Mouse (Mus musculus) embryonic fibroblast, embryonic 13.5 days (primary cell): Measurements from ENCODE around the gene Furin. TPM values are rescaled to one million over a fixed set of nuclear protein-coding genes. Genes with fewer than 3 reads are reported as not detected.

ENCODE experiments used
- H3K27ac ChIP-seq: 2 replicates; pipeline ENCODE4 v1.5.1; 2012; ENCODE audit warnings: low read length, control low read depth, inconsistent platforms; ENCODE audit not compliant: insufficient read depth
- H3K4me1 ChIP-seq: 2 replicates; pipeline ENCODE4 v1.6.1; 2011; ENCODE audit warnings: low read length; ENCODE audit not compliant: control insufficient read depth, insufficient read depth
- H3K4me3 ChIP-seq: 2 replicates; pipeline ENCODE4 v1.5.1; 2011; ENCODE audit warnings: mild to moderate bottlenecking, control low read depth, low read length; ENCODE audit not compliant: insufficient read depth
- CTCF ChIP-seq: IDR thresholded peaks from 2 replicates; pipeline ENCODE4 v1.5.1; 2011; ENCODE audit warnings: mild to moderate bottlenecking, control low read depth, low read length, moderate library complexity, borderline replicate concordance; ENCODE audit not compliant: insufficient read depth
- POLR2A ChIP-seq: IDR thresholded peaks from 2 replicates; pipeline ENCODE4 v1.6.1; 2011; ENCODE audit warnings: low read depth, mild to moderate bottlenecking, control low read depth, low read length, moderate library complexity
- polyA plus RNA-seq: library from polyadenylated mRNA; stranded (reverse); fragments of >200 nt; gene quantifications from 2 replicates; pipeline ENCODE4 v1.2.4, GENCODE M21; 2011; ENCODE audit warnings: low read depth; ENCODE audit not compliant: missing spikeins, insufficient read length

The Furin gene
- polyA plus RNA-seq, 1 experiment, result 71.5 TPM

GRCm38 (mm10) chr7:80394600-80394999 is 10.6 kb downstream of the Furin start:
- Histone ChIP-seq H3K4me1 (no peaks in the 10 kb centered on the region), H3K27ac (no peak overlapping the region), H3K4me3 (no peak overlapping the region)
- TF ChIP-seq POLR2A, result no peak
- TF ChIP-seq CTCF, result no peak

- H3K4me3 ChIP-seq, result no peak overlapping the region
- TF ChIP-seq CTCF, result no peak
- TF ChIP-seq POLR2A, result no peak
- H3K4me1 ChIP-seq, result peaks cover 4% of the 10 kb centered on the region; the same call in 1 of the 2 replicates
- no peak overlapping the region for H3K27ac ChIP-seq
These were observed 13.1 kb downstream of the Furin start for GRCm38 (mm10) chr7:80392119-80392518.

GRCm38 (mm10) chr7:80387633-80388543 is 17.3 kb downstream of the Furin start, which contains the start of gene Fes:
TSS of gene Fes (minus strand) at chr7:80387946.
- TF ChIP-seq CTCF, result no peak
- peak; percentile 33; the same call in 1 of the 2 replicates for TF ChIP-seq POLR2A

GRCm38 (mm10) chr7:80387033-80387632 is 18.1 kb downstream of the Furin start:
- Histone ChIP-seq H3K4me1 (peaks cover 4% of the 10 kb centered on the region; the same call in 1 of the 2 replicates), H3K27ac (peak overlapping the region; percentile 59), H3K4me3 (peak overlapping the region; percentile 12)
- TF ChIP-seq POLR2A, result no peak
- no peak for TF ChIP-seq CTCF

More at GRCm38 (mm10) chr7:80387633-80388543, 17.3 kb downstream of the Furin start, which contains the start of gene Fes:
- H3K4me3 ChIP-seq, result peak within 1 kb of the TSS; percentile 12
- peaks cover 4% of the 10 kb centered on the region; the same call in 1 of the 2 replicates for H3K4me1 ChIP-seq
- H3K27ac ChIP-seq, result peak within 1 kb of the TSS; percentile 59

- no peak overlapping the region for H3K27ac ChIP-seq
- TF ChIP-seq POLR2A, result no peak
- peak; percentile 87 for TF ChIP-seq CTCF
- H3K4me3 ChIP-seq, result no peak overlapping the region
- H3K4me1 ChIP-seq, result peaks cover 4% of the 10 kb centered on the region; the same call in 1 of the 2 replicates
These were observed 18.9 kb downstream of the Furin start for GRCm38 (mm10) chr7:80386235-80386930.

GRCm38 (mm10) chr7:80382919-80383318 is 22.3 kb downstream of the Furin start:
- peaks cover under 1% of the 10 kb centered on the region; the same call in 1 of the 2 replicates for H3K4me1 ChIP-seq
- no peak overlapping the region for H3K4me3 ChIP-seq
- no peak for TF ChIP-seq POLR2A
- TF ChIP-seq CTCF, result no peak
- no peak overlapping the region for H3K27ac ChIP-seq

GRCm38 (mm10) chr7:80379531-80379930 is 25.7 kb downstream of the Furin start:
- no peak for TF ChIP-seq POLR2A
- TF ChIP-seq CTCF, result peak; percentile 47; the same call in 1 of the 2 replicates
- H3K27ac ChIP-seq, result no peak overlapping the region
- no peak overlapping the region for H3K4me3 ChIP-seq
- H3K4me1 ChIP-seq, result peaks cover 4% of the 10 kb centered on the region; the same call in 1 of the 2 replicates

- Histone ChIP-seq H3K4me1 (peaks cover 4% of the 10 kb centered on the region; the same call in 1 of the 2 replicates), H3K4me3 (no peak overlapping the region), H3K27ac (no peak overlapping the region)
- TF ChIP-seq CTCF (peak; percentile 75; the same call in 1 of the 2 replicates), POLR2A (no peak)
These were observed 27.8 kb downstream of the Furin start for GRCm38 (mm10) chr7:80377471-80377870.

GRCm38 (mm10) chr7:80376192-80376591 is 29.0 kb downstream of the Furin start:
- Histone ChIP-seq H3K27ac (no peak overlapping the region), H3K4me3 (no peak overlapping the region), H3K4me1 (peaks cover 4% of the 10 kb centered on the region; the same call in 1 of the 2 replicates)
- TF ChIP-seq POLR2A (no peak), CTCF (no peak)
